Mouse (Mus musculus): ENCODE results near the gene Tbc1d9.

DNA sequence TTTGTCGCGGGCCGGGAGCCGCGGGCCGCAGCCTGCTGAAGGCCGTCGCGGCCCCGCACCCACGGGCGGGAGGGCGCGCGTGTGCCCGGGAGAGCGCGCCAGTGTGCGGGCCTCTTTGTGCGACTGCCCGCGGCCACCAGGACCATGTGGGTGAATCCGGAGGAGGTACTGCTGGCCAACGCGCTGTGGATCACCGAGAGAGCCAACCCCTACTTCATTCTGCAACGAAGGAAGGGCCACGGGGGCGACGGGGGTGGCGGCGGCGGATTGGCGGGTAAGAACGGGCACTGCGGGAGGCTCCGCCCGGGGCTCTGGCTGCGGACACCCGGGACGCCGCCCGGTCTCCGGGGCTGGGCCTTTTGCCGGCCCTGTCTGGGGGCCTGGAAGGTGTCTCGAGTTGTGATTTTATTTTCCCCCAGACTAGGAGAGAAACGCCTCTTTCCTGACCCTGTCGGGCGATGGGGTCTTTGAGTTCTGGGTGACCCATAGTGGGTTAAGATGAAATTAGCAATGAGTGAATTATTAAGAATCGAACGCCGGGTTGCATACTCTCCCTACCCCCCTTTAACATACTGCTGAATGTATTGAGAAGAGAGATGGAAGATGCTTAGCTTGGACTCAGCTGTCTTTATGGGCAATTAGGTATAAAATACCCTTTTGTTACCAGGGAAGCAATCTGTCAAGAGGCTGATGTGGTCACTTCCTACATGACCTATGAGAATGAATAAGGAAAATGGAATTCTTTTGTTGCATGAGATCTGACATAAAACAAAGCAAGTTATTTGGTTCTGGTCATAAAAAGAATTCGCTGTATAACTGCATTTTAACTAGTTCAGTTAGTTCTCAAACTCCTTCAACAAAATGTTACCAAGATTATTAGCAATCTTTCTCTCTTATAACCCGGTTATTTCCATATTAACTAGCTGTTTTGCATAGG, 1.0 kb downstream of the Tbc1d9 start, which contains the start of gene Gm10645:
- TF ChIP-seq CTCF (conservative IDR thresholded peaks at IDR 0.05; ENCODE audit: low read length) (no peak), POU5F1 (IDR thresholded peaks at IDR 0.05; ENCODE audit: borderline replicate concordance, low read length) (no peak)
